Mouse (Mus musculus): ENCODE data around the gene Sox9. TPM values are rescaled to one million over a fixed set of nuclear protein-coding genes. Genes with fewer than 3 reads are reported as not detected.

Gene Sox9
- total RNA-seq, 1 experiment from 2014 or later = not detected

DNA sequence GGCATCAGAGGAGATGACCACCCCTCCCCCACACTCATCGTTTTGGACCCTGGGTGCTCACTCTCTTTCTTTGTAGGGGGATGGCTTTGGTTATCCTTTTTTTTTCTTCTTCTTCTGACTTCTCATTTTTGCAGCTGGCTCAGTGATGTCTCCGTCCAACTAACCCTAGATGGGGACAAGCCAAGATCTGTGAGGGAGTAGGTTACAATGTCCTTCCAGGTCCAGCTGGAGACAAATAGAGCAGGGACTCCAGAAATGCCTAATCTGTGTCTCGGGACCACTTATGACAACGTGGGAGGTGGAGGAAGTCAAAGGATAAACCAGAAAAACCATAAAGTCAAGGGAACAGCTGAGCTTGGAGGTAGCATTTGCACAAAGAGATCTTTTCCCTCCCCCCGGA, 14.4 kb downstream of the Sox9 start:
- no peak for ATAC-seq (replicated peaks; ENCODE audit: low read depth, poor library complexity, severe bottlenecking)

DNA sequence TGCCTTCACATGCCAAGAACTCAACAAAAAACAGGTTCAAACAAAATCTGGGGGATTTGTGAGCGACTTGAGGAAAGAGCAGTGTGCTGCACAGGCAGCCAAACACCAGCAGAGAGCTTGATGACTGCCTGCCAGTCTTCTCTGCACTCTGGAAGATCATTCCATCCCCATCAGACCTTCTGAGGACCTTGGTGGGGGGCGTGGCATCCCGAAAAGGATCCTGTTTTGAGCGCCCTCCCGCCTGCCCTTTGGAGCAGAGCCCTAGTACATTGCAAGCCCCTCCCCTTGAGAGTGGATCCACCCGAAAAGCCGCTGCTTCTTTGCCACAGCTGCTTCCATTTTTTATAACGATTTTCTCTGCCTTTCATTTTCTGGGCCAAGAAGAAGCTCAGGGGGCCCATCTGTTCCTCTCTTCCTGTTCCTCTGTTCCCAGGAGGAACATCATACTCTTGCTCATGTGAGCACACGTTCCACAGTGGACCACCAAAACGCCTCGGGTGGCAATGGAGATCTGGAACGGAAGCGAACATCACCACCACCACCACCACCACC, 16.9 kb downstream of the Sox9 start:
- ATAC-seq (replicated peaks; ENCODE audit: low read depth, poor library complexity, severe bottlenecking) = no peak

DNA sequence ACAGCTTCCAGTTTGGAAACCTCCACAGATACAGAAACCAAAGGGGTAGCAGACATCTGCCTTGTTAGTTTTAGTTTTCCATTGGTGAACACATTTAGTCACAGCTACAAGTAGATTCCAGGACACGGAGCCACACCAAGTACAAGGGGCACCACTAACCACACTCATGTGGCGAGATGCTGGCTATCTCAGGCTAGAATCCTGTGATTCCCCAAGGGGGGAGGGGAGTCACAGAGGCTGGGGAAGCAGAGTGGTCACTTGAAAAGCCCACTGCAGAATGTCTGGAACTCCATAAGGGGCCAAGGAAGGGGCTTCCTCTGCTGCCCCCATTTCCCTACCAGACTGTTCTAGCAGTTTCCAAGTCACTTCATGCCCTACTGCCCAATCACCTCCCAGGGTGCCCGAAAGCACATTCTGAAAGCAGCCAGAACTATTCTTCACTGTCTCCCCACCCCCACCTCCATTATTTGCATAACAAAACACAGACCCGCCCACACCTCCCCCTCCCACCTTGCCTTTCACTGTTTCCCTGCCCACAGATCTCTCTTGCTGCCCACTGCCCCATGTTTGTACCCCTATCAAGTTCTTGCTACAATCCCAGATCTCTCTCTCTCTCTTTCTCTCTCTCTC, 19.3 kb downstream of the Sox9 start:
- ATAC-seq (replicated peaks; ENCODE audit: low read depth, poor library complexity, severe bottlenecking) = no peak

DNA sequence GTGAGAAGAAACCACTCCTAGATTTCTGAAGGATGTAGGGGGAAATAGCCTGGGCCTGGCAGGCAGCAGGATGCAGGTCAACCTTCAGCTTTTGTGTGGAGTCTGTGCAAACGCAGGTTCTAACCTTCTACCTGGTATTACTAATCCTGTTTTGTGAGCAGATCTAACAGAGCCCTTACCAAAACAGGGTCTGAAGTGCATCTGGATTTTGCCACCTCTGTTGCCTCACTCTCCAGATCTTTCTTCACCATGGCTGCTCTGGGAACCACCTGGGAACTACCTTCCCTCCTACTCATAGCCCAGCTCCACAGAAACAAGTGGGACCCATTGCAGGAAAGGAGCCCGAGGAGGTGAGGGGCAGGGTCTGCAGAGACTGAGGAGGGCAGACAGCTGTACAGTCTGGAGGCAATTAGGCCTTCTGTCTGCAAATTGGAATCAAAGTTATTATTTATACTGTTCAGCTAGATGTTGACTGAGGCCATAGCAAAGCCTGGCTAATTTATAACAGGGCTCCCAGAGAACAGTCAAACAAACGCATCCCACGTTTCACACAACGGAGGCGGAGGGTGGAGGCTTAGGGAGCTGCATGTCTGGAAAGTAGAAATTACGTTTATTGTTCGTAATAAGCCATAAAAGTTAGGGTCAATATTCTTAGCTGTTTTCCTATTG, 25.9 kb downstream of the Sox9 start:
- no peak for ATAC-seq (replicated peaks; ENCODE audit: low read depth, poor library complexity, severe bottlenecking)

DNA sequence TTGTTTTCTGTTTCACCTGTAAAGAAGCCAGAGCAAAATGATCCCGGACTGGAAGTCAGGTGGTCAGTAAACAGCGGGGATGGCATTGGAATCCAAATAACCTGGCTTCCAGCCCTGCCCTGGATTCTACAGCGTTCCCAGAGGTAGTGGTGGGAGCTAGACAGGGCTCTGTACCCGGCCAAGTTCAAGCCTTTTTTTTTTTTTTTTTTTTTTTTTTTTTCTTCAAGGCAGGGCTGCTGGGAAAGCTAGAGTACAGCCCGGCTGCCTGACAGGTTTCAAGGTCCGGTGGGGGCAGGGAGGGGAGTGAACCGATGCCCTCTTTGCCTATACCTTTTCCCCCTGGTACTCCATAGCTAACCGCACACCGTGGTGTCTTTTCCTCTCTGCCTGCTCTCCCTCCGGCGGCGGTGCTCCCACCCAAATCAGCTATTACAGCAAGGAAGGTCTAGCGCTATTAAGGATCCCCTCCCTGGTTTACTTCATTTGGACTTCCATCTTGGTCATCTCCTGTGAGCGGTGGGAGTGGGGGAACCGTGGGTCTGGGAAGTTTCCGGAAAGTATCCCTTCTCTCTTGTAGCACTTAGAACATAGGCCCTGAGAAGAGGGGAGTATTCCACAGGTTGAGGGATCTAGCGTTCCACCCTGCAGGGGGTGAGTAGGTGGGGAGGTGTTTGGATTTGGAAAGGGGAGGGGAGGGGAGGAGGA, 28.6 kb downstream of the Sox9 start:
- no peak for ATAC-seq (replicated peaks; ENCODE audit: low read depth, poor library complexity, severe bottlenecking)

DNA sequence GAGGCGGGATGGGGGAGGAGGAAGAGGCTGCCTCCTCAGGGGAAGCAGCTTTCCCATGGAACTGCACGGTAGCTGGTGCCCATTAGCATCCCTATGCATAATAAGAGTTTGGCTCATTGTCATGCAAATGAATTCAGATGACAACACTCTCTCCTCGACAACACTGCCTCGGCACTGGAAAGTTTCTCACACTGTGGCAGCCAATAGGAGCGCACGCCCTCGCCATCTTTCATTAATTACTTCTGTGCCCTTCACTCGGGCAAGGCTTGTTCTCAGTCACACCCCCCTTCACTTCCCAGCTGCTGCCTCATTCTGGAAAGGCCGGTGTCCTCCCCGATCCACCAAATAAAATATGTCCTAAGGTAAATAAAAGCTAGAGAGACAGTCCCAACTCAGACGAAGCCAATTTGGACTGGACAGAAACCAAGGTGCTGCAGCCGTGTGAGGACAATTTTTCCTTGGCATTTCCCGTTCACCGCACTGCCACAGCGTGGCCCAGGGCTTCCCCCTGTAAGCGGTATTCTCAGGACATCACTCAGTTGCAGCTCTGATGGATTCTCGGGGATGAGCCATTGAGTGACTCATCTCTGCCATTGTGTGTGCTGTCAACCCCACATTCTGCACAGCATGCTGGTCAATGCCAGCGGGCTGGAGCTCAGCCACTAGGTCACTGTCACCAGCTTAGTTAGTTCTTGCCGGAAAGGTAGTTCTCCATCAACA, 29.3 kb downstream of the Sox9 start:
- ATAC-seq (replicated peaks; ENCODE audit: low read depth, poor library complexity, severe bottlenecking) = no peak

DNA sequence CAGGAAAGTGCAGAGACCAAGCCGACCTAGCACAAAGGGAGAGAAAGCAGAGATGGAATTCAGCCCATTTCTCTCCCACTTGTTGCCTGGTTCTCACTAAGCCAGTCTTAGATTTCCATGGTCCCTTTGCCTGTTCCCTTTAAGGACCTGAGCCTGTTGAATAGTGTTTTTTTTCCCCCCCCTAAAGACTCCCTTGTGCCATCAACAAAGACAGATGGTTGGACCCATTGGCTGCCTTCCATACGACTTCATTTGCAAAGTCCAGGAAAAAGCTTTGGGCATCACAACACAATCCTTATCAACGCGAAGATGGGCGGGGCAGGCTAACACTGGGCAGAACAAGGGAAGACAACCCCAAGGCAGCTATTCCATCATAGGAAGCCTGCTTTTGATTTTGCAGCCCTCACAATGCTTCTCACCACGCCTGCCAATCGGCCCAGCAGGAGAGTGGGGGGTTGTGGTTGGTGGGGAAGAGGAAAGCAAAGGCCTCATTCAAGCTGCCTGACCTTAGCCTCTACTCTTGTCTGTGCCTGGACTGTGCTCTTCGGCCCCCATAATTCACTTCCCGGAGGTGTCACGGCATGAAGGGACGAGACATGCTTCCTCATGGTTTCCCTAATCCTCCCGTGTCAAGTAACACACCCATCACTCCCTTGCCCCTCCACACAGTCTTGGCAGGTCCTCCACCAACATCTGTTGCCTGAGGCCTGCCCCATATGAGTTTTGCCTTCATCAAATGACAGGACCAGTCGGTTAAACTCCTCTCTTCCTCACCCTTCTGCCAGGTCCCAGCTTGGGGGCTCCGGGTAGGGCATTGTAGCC, 36.0 kb downstream of the Sox9 start:
- ATAC-seq (replicated peaks; ENCODE audit: low read depth, poor library complexity, severe bottlenecking) = no peak

DNA sequence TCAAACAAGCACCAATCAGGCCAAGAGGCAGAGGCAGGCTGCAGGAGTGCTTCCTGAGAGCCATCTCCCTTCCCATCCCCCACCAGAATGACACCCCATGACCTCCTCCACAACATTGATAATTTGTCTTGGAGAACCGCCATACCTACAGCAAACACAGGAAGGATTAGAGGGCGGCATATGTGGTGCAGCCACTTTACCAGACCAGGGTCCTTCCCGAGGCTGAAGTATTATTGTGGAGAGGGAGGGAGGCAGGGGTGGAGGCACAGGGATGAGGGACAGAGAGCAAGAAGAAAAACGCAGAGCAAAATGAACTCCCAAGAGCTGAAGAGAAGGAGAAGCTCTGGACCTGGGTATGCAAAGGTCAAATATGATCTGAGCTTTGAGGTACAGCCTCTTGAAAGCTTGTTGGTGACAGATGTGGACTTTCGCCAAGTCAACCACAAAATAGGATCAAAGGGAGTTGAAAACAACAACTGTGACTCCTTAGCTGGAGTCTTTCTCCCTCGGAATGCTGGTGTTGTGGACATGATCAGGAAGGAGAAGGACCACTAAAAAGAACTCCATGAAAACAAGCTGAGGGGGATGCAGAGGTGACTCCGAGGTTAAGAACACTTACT, 36.7 kb downstream of the Sox9 start:
- no peak for ATAC-seq (replicated peaks; ENCODE audit: low read depth, poor library complexity, severe bottlenecking)

DNA sequence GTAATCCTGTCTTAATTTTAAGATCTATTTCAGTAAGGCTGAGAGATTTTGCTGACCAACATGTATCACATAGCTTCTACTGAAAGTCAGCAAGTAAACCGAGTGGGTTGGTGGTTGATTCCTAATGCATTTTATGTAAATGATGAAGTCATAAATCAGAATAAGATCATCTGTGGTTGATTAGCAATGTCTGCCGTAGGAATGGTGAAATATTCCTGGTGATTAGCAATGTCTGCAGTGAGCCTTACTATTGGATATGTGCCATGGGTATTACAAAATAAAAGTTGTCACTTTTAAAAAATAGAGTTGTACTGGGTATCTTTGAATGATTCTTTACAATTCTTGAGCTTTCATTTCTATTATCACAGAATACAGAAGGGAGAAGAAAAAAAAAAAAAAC, 39.5 kb downstream of the Sox9 start:
- ATAC-seq (replicated peaks; ENCODE audit: low read depth, poor library complexity, severe bottlenecking) = no peak

DNA sequence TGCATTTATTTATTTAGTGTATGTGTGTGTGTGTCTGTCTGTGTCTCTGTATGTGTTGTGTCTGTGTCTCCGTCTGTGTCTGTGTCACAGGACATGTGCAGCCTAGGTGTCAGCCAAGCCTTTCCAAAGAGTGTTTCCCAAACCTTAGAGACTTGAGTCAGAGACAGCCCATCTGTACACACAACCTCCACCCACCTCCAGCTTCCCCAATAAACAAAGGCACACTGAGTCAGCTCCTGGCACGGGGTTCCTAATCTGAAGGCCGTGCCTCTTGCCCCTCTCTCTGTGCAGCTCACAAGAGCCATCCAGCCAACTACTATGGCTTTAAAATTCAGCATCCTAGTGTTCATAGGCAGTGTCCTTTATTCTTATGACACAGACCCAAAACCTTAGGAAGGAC, 42.1 kb downstream of the Sox9 start:
- ATAC-seq (replicated peaks; ENCODE audit: low read depth, poor library complexity, severe bottlenecking) = no peak

DNA sequence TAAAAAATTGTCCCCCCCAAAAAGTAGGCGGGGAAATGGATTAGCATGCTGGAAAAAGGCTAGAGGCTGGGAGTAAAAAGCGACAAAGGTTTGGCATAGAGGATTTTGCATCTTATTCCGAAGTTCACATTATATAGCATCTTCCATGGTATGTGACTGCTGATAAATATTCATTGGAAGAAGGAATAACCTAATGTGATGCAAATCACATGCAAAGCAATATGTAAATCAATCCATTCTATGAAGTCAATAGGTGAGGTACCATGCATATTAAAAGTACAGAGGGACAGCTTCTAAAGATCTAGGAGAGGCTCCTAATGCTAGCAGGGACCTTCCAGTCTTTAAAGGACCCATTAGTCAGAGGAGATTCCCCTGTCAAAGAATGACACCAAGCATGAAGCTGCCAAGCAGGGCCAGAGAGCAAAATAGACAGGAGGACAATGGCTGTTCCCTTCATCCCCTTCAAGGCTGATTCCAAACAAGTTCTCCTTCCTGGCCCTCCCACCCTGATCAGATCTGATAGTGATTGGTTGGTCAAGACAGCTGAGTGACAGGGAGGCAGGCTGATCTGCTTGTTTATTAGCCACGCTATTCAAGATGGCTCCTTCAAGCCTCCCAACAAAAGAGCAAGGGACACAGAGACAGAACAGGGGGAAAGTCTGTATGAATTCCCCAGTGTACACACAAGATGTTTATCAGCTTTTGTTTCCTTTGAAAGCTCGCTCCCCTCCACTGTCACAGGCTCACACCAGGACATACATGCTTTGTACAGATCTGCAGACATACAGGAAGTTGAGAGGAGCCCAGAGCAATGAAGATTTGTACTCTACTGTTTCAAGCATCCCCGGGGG, 44.4 kb downstream of the Sox9 start:
- ATAC-seq (replicated peaks; ENCODE audit: low read depth, poor library complexity, severe bottlenecking) = no peak

DNA sequence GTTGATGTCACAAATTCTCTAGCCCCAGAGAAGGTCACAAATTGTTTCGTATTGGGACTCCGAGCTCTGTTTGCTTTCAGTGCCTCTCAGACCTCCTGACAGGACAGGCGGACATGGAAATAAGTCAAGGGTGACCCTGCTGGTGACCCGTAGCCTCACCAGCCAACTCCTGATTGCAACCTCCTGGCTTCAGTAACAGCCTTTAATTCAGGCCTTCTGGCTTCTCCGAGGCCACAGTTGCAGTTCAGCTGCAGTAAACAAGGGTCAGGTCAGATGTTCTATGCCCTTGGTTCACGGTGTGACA, 45.0 kb downstream of the Sox9 start:
- ATAC-seq (replicated peaks; ENCODE audit: low read depth, poor library complexity, severe bottlenecking) = no peak

DNA sequence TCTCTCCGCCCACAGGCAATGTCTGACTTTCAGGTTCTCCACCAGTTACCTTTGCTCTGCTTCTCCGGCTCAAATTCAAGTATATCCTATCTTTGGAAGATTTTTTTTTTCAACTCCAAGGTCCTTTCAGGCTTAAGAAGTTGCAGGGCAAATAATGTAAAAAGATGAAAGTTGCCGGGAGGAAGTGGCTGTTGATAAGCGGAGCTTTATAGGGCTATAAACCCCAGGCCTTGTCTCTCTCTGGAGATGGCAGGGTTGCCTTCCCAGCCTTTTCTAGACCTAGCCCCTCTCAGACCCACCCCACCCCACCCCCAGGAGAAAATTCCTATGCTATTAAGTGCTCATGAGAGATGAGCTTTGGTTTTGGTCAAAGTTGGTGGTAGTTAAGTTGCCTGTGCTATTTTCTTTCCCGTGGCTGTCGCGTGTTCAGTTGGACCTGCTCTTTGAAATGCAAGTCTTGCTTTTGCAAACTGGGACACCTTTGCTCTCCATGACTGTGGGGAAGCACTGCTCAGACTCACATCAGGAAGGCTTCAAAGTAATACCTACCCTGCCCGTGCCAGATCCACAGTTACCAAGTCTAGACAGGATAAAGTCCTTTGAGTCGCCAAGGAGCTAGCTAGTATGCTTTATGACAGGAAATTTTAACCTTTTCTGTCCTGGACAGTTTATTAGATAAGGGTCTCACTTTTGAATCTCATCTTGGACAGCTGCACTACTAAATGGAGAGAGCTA, 46.7 kb downstream of the Sox9 start:
- no peak for ATAC-seq (replicated peaks; ENCODE audit: low read depth, poor library complexity, severe bottlenecking)

DNA sequence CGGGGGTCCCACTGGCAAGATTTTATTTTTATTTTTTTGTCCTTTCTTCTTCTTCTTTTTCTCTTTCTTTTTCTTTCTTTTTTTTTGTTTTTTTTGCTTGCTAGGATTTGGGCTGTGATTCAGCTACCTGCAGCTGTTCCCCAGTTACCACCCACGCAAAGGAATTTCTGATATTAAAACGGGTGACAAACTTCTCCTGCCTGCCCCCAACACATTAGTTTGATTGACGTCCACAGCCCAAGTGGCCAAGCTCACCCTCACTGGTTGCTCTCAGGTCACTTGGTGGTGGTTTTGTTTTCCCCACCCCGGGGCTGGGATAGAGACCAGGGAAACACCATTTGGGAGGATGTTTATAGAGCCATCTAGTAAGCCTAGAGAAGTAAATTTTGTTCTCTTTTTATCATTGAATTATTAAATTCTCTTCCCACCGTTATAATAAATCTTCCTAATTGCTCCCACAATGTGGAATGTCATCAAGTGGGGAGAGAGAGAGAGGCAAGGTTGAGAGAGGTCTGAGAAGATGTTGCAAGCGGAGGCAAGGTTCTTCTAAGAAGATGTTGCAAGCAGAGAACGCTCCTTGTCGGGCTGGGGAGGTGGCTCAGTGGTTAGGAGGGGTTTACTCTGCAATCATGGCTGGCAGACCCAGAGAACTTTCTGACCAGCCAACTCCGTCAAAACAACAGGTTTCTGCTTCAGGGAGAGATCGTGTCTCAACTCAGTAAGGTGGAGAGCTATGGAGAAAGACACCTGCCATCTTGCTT, 52.4 kb downstream of the Sox9 start:
- ATAC-seq (replicated peaks; ENCODE audit: low read depth, poor library complexity, severe bottlenecking) = no peak

DNA sequence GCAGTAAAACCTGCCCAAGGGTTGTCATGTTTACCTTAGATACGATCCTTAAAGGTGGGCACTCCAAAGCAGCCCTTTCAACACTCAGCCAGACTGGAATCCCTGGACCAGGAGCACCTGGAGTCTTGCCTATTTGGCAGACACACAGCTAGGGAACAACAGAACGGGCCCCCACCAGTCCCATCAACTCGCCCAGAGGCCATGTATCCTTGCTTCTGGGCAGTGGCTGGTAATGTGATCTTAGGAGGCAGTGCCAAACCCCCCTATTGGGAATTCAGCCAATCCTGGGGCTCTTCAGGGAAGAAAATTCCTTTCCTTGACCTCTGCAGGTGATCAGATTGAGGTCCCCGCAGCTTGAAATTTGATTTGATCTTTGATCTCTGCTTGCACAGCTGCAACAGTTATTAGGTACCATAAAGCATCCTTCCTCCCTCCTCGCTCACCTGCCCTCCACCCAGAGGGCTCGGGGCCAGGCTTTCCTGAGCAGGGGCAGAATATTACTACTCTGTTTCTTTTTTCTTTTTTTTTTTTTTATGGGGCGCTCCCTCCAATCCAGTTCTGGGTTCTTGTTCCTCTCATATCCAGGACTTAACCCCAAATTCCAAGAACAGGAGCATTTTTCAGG, 53.6 kb downstream of the Sox9 start:
- ATAC-seq (replicated peaks; ENCODE audit: low read depth, poor library complexity, severe bottlenecking) = no peak
